Mouse (Mus musculus) lung, postnatal 0 days (tissue): Measurements from ENCODE around the gene Btnl6.

Source experiments
- CTCF ChIP-seq: IDR thresholded peaks from 2 replicates; pipeline ENCODE4 v1.5.1; 2016; ENCODE audit warnings: antibody characterized with exemption, mild to moderate bottlenecking
- EP300 ChIP-seq: IDR thresholded peaks from 2 replicates; pipeline ENCODE4 v1.6.1; 2016; ENCODE audit warnings: antibody characterized with exemption, mild to moderate bottlenecking, control low read depth

DNA sequence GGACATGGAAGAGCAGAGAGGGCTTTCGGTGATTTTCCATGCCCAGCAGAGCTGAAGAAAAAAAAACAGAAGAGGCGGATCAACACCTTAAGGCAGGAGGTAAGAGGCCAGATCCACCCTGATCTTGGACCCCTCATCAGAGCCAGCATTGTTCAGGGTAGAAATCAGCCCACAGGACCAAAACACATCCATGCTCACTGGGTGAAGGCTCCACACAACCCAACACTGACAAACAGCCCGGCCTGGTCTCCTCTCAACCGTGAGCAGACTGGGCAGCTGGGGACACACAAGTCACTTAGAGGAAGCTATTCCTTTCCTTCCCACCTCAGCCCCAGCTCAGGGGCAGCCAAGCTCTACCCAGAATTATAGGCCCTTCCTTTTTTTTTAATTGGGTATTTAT, 30.4 kb upstream of the Btnl6 start:
- TF ChIP-seq CTCF (no peak), EP300 (no peak)
